Mouse (Mus musculus) stomach, embryonic 14.5 days (tissue): ENCODE results near the gene Dnah1. TPM values are rescaled to one million over a fixed set of nuclear protein-coding genes. Genes with fewer than 3 reads are reported as not detected.

Experiments
- polyA plus RNA-seq: library from polyadenylated mRNA; unstranded; fragments of >200 nt; fragmentation: Nextera tagmentation; extraction: Ambion mirVana; gene quantifications from 2 replicates; pipeline ENCODE4 v1.2.1, GENCODE M21; 2014

The Dnah1 gene
- polyA plus RNA-seq, 1 experiment from 2014 or later: 10.2 TPM

Other genes starting within 250 kb of the Dnah1 start
- 65.0 and 80.1 TPM in 2 replicates for gene Smim4, start 194.9 kb downstream of the Dnah1 start, polyA plus RNA-seq
- 324 and 357 TPM in 2 replicates for gene Nt5dc2, start 192.8 kb downstream of the Dnah1 start, polyA plus RNA-seq
- gene Stab1, start 155.3 kb downstream of the Dnah1 start, polyA plus RNA-seq: 48.3 and 54.4 TPM in 2 replicates
- 1.3 and 3.2 TPM in 2 replicates for gene Tnnc1, start 115.6 kb downstream of the Dnah1 start, polyA plus RNA-seq
- 347 and 368 TPM in 2 replicates for gene Nisch, start 107.0 kb downstream of the Dnah1 start, polyA plus RNA-seq
- 0.34 and 0.43 TPM in 2 replicates for gene Sema3g, start 106.0 kb downstream of the Dnah1 start, polyA plus RNA-seq
- 11.3 and 13.5 TPM in 2 replicates for gene Phf7, start 72.6 kb downstream of the Dnah1 start, polyA plus RNA-seq
- 73.1 and 73.7 TPM in 2 replicates for gene Bap1, start 72.4 kb downstream of the Dnah1 start, polyA plus RNA-seq
- gene Capn7, start 12.7 kb upstream of the Dnah1 start, polyA plus RNA-seq: 42.1 and 45.1 TPM in 2 replicates
- 8.9 and 10.7 TPM in 2 replicates for gene Sh3bp5, start 112.2 kb upstream of the Dnah1 start, polyA plus RNA-seq
- 21.6 and 22.4 TPM in 2 replicates for gene Eaf1, start 170.5 kb upstream of the Dnah1 start, polyA plus RNA-seq
- 62.2 and 65.9 TPM in 2 replicates for gene Mettl6, start 171.1 kb upstream of the Dnah1 start, polyA plus RNA-seq